Mouse (Mus musculus) bone marrow macrophage, adult 2 months (primary cell): ENCODE results near the gene Mfsd2a.

Source experiments
- CTCF ChIP-seq: IDR thresholded peaks from 2 replicates; pipeline ENCODE4 v1.5.1; 2012; ENCODE audit warnings: low read depth, mild to moderate bottlenecking, low read length, moderate library complexity
- POLR2A ChIP-seq: IDR thresholded peaks from 2 replicates; pipeline ENCODE4 v1.6.1; 2012; ENCODE audit warnings: mild to moderate bottlenecking, low read depth, low read length, borderline replicate concordance

DNA sequence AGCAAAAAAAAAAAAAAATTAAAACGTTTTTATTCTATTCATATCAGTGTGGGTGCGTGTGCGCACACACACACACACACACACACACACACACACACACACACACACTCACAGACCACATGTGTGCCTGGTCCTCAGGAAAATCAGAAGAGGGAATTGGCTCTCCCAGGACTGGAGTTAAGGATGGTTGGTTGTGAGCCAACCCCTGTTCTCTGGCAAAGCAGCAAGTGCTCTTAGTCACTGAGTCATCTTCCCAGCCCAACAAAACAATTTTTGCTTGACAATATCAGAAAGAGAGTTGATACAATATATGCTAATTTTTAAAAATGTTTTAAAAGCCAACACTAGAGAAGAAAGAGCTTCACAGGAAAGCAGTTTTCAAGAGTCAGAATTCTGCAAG, 23.5 kb downstream of the Mfsd2a start:
- TF ChIP-seq POLR2A (no peak), CTCF (no peak)
